Mouse (Mus musculus) testis, postnatal 10 days (tissue): ENCODE data around the gene Cygb.
"Not testable (repeated sequence)": the region's sequence is repeated elsewhere in the genome, so short reads cannot be mapped to it uniquely, and the experiment has no call there.

Experiments used
- DNase-seq: peaks from one replicate; pipeline ENCODE4 v3.0.0; 2021; ENCODE audit warnings: low spot score

Cygb gene

GRCm38 (mm10) chr11:116615735-116616437 is 38.2 kb downstream of the Cygb start:
- no peak for DNase-seq

GRCm38 (mm10) chr11:116613234-116613633 is 40.9 kb downstream of the Cygb start:
- no peak for DNase-seq

- DNase-seq, result no peak
Observed at GRCm38 (mm10) chr11:116612554-116612953, 41.6 kb downstream of the Cygb start.

- no peak for DNase-seq
Observed at GRCm38 (mm10) chr11:116611883-116612282, 42.2 kb downstream of the Cygb start.

- DNase-seq, result not testable (repeated sequence)
Observed at GRCm38 (mm10) chr11:116611168-116611567, 42.9 kb downstream of the Cygb start.

- no peak for DNase-seq
Observed at GRCm38 (mm10) chr11:116609965-116610630, 44.0 kb downstream of the Cygb start.

GRCm38 (mm10) chr11:116607717-116608116 is 46.4 kb downstream of the Cygb start:
- DNase-seq, result no peak

- peak; percentile 54 for DNase-seq
Observed at GRCm38 (mm10) chr11:116604097-116604496, 50.0 kb downstream of the Cygb start.

GRCm38 (mm10) chr11:116603339-116603738 is 50.8 kb downstream of the Cygb start:
- peak; percentile 70 for DNase-seq

- no peak for DNase-seq
Observed at GRCm38 (mm10) chr11:116602043-116602442, 52.1 kb downstream of the Cygb start.

GRCm38 (mm10) chr11:116601166-116601565 is 52.9 kb downstream of the Cygb start:
- no peak for DNase-seq

- no peak for DNase-seq
Observed at GRCm38 (mm10) chr11:116599230-116599629, 54.9 kb downstream of the Cygb start.

GRCm38 (mm10) chr11:116598193-116598592 is 55.9 kb downstream of the Cygb start:
- no peak for DNase-seq

- no peak for DNase-seq
Observed at GRCm38 (mm10) chr11:116596766-116597165, 57.3 kb downstream of the Cygb start.
